Mouse (Mus musculus): Measurements from ENCODE around the gene Cntnap5c. TPM values are rescaled to one million over a fixed set of nuclear protein-coding genes. Genes with fewer than 3 reads are reported as not detected.
"Not testable (repeated sequence)": the region's sequence is repeated elsewhere in the genome, so short reads cannot be mapped to it uniquely, and the experiment has no call there.

Gene Cntnap5c
- polyA plus RNA-seq, 1 experiment from 2014 or later, result not detected

DNA sequence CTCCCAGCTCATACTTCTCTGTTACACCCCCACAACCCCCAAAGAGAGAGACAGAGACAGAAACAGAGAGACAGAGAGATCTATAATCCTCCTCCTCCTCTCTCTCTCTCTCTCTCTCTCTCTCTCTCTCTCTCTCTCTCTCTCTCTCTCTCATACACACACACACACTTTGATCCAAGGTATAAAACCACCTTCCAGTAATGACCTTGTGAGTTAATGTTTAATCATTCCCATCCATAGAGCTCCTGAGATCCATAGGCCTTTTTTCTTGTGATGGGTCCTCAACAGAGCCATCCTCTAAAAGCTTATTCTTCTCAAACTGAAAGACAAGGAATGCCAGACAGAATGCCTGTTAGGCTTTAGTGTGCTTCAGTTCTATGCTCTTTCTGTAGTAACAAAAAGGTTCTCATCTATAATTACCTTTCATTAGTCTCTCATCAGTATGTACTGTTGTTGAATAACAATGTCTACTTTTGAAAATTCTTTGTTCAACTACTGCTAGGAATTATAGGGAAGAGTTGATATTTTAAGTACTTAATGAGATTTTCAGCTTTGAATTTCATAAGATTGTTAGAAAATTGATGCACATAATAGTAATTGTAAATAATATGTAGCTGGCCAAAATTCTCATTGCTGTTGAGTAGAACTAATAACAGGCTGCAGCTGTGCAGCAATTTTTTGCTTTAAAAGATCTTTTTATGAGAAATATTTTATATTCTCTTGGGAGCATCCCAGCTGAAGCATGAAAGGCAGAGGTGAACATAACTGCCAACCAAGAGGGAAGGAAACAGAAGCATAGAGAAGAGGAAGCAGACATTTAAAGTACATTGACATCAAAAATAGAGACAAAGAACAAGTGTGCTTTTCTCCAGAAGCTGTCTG lies 68.0 kb downstream of the Cntnap5c start:
- no peak overlapping the region for H3K27ac ChIP-seq (replicated peaks)
- TF ChIP-seq CTCF (IDR thresholded peaks at IDR 0.05; ENCODE audit: low read depth), result no peak
- TF ChIP-seq EP300 (optimal IDR thresholded peaks at IDR 0.05), result no peak
- H3K9ac ChIP-seq (ENCODE audit: low read length), result no peak overlapping the region
- H3K36me3 ChIP-seq (ENCODE audit: control insufficient read depth, insufficient read depth, low read length), result no peaks in the 10 kb centered on the region
- no peak for ATAC-seq (ENCODE audit: low FRiP score, low TSS enrichment)
- no peaks in the 10 kb centered on the region for H3K9me3 ChIP-seq (ENCODE audit: control insufficient read depth, low read length)
- no peaks in the 10 kb centered on the region for H3K27me3 ChIP-seq (ENCODE audit: control insufficient read depth, insufficient read depth, low read length)
- H3K4me1 ChIP-seq (replicated peaks; ENCODE audit: control insufficient read depth, insufficient read depth), result no peaks in the 10 kb centered on the region
- DNase-seq (ENCODE audit: low spot score), result no peak
- H3K4me2 ChIP-seq (replicated peaks; ENCODE audit: low read depth), result no peak overlapping the region
- no peak overlapping the region for H3K4me3 ChIP-seq (ENCODE audit: low read depth, low read length)

DNA sequence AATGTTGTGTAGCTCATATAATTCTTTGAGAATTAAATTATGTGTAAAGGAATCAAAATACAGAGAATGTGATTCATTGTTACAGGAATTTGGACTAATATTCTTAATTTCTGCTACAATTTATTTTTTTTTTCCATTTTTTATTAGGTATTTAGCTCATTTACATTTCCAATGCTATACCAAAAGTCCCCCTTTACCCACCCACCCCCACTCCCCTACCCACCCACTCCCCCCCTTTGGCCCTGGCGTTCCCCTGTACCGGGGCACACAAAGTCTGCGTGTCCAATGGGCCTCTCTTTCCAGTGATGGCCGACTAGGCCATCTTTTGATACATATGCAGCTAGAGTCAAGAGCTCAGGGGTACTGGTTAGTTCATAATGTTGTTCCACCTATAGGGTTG lies 86.4 kb downstream of the Cntnap5c start:
- H3K4me2 ChIP-seq (replicated peaks; ENCODE audit: low read depth); H3K9ac ChIP-seq (ENCODE audit: low read length); H3K27me3 ChIP-seq (ENCODE audit: control insufficient read depth, insufficient read depth, low read length); DNase-seq (ENCODE audit: low spot score); H3K36me3 ChIP-seq (ENCODE audit: control insufficient read depth, insufficient read depth, low read length); H3K4me3 ChIP-seq (ENCODE audit: low read depth, low read length); H3K9me3 ChIP-seq (ENCODE audit: control insufficient read depth, low read length); ATAC-seq (ENCODE audit: low FRiP score, low TSS enrichment); H3K4me1 ChIP-seq (replicated peaks; ENCODE audit: control insufficient read depth, insufficient read depth); H3K27ac ChIP-seq (replicated peaks): not testable (repeated sequence)
- no CpG with 5 or more reads among the region's 4 CpGs for WGBS

DNA sequence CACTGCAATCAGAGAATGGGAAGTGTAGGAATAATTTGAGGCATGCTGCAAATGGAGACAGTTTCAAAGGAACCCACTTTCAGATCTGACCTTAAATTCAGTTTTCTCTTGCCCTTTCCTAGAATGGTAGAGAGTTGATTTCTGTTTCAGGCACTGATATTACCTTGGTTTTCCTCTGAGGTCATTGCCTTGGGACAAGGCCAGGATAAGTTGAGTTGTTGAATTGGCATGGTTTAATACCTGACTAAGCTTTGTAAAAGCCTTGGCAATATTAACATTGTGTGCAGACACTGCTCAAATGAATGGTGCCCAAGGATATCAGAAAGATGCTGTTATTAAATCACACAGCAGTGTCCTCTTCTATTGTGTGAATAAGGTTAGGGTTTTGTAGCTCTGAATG lies 96.6 kb downstream of the Cntnap5c start:
- Histone ChIP-seq H3K9me3 (ENCODE audit: control insufficient read depth, low read length) (no peaks in the 10 kb centered on the region), H3K4me1 (replicated peaks; ENCODE audit: control insufficient read depth, insufficient read depth) (no peaks in the 10 kb centered on the region), H3K9ac (ENCODE audit: low read length) (no peak overlapping the region), H3K36me3 (ENCODE audit: control insufficient read depth, insufficient read depth, low read length) (no peaks in the 10 kb centered on the region), H3K27me3 (ENCODE audit: control insufficient read depth, insufficient read depth, low read length) (no peaks in the 10 kb centered on the region), H3K4me2 (replicated peaks; ENCODE audit: low read depth) (no peak overlapping the region), H3K4me3 (ENCODE audit: low read depth, low read length) (no peak overlapping the region), H3K27ac (replicated peaks) (no peak overlapping the region)
- ATAC-seq (ENCODE audit: low FRiP score, low TSS enrichment), result no peak
- no peak for DNase-seq (ENCODE audit: low spot score)
- no peak for TF ChIP-seq EP300 (optimal IDR thresholded peaks at IDR 0.05)
- no peak for TF ChIP-seq CTCF (IDR thresholded peaks at IDR 0.05; ENCODE audit: low read depth)

DNA sequence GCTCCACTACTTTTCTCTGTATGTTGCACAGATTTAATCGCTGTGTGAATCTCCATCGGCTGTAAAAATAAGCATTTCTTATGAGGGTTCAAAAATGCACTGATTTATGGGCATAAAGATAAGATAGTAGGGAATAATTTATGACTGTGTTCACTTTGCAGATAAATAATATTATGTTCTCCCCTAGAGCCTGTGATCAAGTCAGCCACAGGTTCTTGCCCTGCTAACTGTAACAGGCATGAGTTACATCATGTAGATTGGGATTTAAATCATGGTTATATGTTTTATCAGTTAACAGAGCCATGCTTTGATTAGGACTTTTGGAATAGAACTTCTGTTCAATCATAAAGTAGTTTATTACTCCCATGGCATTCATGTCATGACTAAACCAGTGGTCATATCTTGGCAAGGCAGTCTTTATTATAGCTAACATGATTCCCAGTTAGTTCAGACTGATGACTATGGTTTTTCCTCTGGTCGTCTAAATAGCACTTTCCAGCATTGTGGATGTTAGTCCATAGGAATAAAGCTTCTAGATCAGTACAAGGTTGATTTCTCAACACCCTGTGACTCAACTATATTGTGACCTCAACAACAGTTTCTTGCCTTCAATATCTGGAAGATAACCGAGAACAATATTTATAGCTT lies 118.5 kb downstream of the Cntnap5c start:
- 80% methylated on average over 4 of the region's 4 CpGs for WGBS
- no peak for ATAC-seq (ENCODE audit: low FRiP score, low TSS enrichment)

DNA sequence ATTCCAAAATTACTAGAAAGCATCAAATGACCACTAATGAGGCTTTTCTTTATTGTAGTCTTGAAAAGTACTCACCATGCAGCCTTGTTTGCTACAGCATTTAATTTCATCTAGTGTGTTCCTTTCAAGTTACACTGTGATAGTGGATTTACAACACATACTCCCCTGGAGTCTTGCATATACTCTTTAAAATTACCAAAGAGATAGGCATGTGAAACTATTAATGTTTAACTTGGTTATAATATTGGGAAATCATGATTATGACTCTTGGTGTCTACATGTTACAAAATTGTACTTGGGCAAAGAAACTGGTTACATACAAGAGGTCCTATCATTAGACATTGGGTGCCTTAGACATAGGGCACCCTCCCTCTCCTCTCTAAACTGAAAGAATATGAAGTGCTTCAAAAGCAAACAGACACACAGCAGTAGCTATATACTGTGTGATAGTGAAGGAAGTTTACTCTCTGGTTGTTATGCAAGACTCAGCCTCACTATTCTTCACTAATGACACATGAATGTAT lies 142.5 kb downstream of the Cntnap5c start:
- ATAC-seq (ENCODE audit: low FRiP score, low TSS enrichment), result no peak
- no peak overlapping the region for H3K4me2 ChIP-seq (replicated peaks; ENCODE audit: low read depth)

More for the DNA sequence above, 118.5 kb downstream of the Cntnap5c start:
- no peak overlapping the region for H3K9ac ChIP-seq (ENCODE audit: low read length)
- no peaks in the 10 kb centered on the region for H3K27me3 ChIP-seq (ENCODE audit: control insufficient read depth, insufficient read depth, low read length)
- no peak overlapping the region for H3K4me3 ChIP-seq (ENCODE audit: low read depth, low read length)
- no peaks in the 10 kb centered on the region for H3K9me3 ChIP-seq (ENCODE audit: control insufficient read depth, low read length)
- DNase-seq (ENCODE audit: low spot score), result no peak
- no peak overlapping the region for H3K27ac ChIP-seq (replicated peaks)
- TF ChIP-seq EP300 (optimal IDR thresholded peaks at IDR 0.05), result no peak
- no peak for TF ChIP-seq CTCF (IDR thresholded peaks at IDR 0.05; ENCODE audit: low read depth)
- H3K36me3 ChIP-seq (ENCODE audit: control insufficient read depth, insufficient read depth, low read length), result no peaks in the 10 kb centered on the region
- H3K4me1 ChIP-seq (replicated peaks; ENCODE audit: control insufficient read depth, insufficient read depth), result no peaks in the 10 kb centered on the region
- H3K4me2 ChIP-seq (replicated peaks; ENCODE audit: low read depth), result no peak overlapping the region

DNA sequence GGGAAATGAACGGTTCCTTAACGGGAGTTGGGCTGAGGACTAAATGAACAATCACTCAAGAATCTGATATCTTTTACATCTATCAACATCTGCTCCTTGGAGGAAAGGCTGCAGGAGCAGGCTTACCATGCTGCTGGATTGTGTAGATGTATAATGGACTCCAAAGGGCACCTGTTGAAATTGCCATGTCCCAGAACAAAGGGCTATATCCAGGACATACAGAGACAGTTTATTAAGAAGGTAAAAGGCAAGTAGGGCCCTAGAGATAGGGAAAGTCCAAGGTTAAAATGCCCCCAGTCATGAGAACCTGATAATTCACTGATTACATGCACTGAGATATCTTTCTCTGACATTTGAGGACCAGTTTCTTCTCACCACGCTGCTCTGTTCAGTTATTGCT lies 214.9 kb downstream of the Cntnap5c start:
- TF ChIP-seq EP300 (optimal IDR thresholded peaks at IDR 0.05) (no peak), CTCF (IDR thresholded peaks at IDR 0.05; ENCODE audit: low read depth) (no peak)
- Histone ChIP-seq H3K27me3 (ENCODE audit: control insufficient read depth, insufficient read depth, low read length) (no peaks in the 10 kb centered on the region), H3K27ac (replicated peaks) (no peak overlapping the region), H3K4me1 (replicated peaks; ENCODE audit: control insufficient read depth, insufficient read depth) (no peaks in the 10 kb centered on the region), H3K36me3 (ENCODE audit: control insufficient read depth, insufficient read depth, low read length) (no peaks in the 10 kb centered on the region), H3K9ac (ENCODE audit: low read length) (no peak overlapping the region), H3K4me3 (ENCODE audit: low read depth, low read length) (no peak overlapping the region), H3K4me2 (replicated peaks; ENCODE audit: low read depth) (no peak overlapping the region), H3K9me3 (ENCODE audit: control insufficient read depth, low read length) (no peaks in the 10 kb centered on the region)
- ATAC-seq (ENCODE audit: low FRiP score, low TSS enrichment) (no peak), DNase-seq (ENCODE audit: low spot score) (no peak)
- 55% methylated on average over 3 of the region's 3 CpGs for WGBS

More for the DNA sequence above, 142.5 kb downstream of the Cntnap5c start:
- Histone ChIP-seq H3K9ac (ENCODE audit: low read length) (no peak overlapping the region), H3K9me3 (ENCODE audit: control insufficient read depth, low read length) (no peaks in the 10 kb centered on the region), H3K4me3 (ENCODE audit: low read depth, low read length) (no peak overlapping the region), H3K4me1 (replicated peaks; ENCODE audit: control insufficient read depth, insufficient read depth) (no peaks in the 10 kb centered on the region), H3K36me3 (ENCODE audit: control insufficient read depth, insufficient read depth, low read length) (no peaks in the 10 kb centered on the region), H3K27me3 (ENCODE audit: control insufficient read depth, insufficient read depth, low read length) (no peaks in the 10 kb centered on the region), H3K27ac (replicated peaks) (no peak overlapping the region)
- TF ChIP-seq EP300 (optimal IDR thresholded peaks at IDR 0.05) (no peak), CTCF (IDR thresholded peaks at IDR 0.05; ENCODE audit: low read depth) (no peak)
- no peak for DNase-seq (ENCODE audit: low spot score)
